Mouse (Mus musculus) gastrocnemius, adult 8-10 months (tissue): ENCODE measurements at regions not wholly inside any gene's neighbourhood (a gene's known extent, or its start where the extent isn't known, plus 50 kb on each side); places are given as distances from the start of the nearest gene placed in this dataset.

Source experiments
- DNase-seq, 2 experiments: peaks; one replicate each; pipeline ENCODE4 v3.0.0; 2022; ENCODE audit warnings: low spot score in 2 of 2

DNA sequence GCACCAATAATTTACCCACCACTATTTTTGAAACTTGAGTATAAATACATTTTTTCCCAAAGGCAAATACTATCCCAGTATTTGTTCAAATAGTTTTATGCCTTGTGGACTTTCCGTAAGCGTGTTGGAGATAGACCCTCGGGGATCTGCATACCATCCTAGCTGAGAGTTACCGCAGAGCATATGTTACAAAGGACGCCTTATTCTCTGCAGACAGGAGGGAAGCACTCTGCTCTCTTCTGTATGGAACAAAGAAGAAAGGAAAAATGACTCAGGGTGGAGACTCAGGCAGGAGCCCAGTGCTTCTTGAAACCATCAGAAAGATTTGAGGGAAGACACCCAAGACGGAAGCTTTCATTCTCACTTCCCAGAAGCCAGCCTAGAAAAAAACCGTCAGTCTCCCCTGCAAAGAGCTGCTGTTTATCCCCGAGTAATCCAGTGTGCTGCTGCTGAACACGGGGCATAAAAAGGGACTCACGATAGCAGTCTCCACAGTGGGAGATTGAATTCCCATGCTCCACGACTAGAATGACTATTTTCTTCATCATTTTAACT, 200.2 kb upstream of the Runx1 start:
- DNase-seq: no peak

DNA sequence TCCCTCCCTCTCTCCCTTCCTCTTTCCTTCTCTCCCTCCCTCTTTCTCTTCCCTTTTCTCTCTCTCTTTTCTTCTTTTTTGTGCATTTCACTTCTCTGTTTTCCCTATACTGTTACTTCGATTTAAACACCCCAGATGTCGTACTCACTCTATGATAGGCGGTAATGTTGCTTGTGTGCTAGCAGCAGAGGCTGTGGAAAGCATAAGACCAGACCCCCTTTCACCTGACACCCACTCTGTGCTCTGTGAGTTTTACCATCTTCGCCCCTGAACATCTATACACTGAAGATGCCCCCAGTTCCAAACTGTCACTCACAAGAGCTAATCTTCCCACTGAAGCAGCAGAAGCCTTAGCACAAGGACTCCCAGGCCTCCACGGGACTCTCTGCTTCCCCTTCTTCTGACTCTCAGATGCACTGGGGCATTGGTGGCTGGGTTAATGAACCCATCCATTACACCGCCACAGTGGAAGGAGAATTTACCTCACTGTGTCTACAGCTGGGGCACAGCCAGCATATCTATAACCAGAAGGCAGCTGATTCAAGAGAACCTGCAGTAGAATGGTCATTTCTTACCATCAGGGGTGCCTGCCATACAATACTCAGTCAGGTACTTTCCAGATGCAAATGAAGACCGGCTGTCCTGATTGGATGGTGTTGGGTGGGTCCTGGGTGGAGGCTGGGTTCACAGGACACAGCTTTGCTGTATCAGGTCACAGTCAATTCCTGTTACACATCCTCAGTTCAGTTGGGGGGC, 194.0 kb upstream of the Runx1 start:
- DNase-seq: no peak

DNA sequence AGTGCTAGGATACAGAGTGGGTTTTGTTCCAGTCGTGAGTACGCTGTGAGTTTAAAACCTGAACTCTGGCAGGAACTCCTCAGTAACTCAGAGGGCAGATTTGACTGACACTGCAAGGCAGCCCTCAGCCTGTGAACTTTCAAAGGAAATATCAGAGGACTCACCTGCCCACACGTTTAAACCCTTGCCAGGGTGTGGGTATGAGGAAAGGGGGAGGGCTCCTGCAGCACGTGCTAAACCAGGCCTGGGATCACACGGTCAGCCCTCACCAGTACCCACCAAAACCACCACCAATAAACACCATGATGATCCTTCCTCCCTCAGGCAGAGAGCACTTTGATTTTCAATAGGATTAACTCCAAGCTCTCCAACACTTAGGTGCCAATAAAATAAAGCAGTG, 192.8 kb upstream of the Runx1 start:
- no peak for DNase-seq

- no peak for DNase-seq
Observed at GRCm38 (mm10) chr16:93017025-93017424, 191.1 kb upstream of the Runx1 start.

DNA sequence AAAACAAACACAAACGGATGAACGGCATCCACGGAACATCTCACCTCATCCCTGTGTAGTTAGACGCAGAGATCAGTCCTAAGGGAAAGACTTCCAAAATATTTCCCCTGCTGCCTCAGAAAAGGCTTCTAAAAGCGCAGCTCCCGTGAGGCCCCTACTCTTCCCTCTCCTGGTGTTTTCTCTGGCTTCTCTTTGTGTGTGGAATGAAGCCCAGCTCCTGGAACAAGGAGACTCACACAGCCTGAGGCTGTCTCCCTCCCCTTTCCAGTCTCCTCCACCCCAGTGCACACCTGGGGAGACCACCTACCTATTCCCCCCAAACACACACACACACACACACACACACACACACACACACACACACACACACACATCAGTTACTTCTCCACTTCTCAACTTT, 189.7 kb upstream of the Runx1 start:
- DNase-seq: no peak

DNA sequence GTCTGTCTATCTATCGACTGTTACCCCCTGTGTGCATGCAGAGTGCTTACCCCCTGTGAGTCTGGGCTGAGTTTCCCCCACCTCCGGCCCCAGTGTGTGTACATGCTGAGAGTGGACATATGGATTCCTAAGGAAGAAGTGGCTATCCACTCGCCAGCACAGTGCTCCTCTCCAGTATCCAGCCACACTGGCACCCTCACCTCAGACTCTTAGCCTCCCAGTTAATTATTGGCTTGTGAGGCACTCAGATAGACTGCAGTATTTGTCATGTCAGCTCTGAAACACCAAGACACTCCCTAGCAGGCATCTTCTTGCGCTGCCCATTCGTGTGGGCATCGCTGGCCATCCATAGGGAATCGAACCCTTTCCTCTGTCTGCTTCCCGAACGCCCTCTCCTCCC, 189.0 kb upstream of the Runx1 start:
- DNase-seq: no peak

- DNase-seq: no peak
Observed at GRCm38 (mm10) chr16:93013881-93014280, 187.9 kb upstream of the Runx1 start.

- DNase-seq: no peak
Observed at GRCm38 (mm10) chr16:93013256-93013655, 187.3 kb upstream of the Runx1 start.

- no peak for DNase-seq
Observed at GRCm38 (mm10) chr16:93011474-93011873, 185.5 kb upstream of the Runx1 start.

DNA sequence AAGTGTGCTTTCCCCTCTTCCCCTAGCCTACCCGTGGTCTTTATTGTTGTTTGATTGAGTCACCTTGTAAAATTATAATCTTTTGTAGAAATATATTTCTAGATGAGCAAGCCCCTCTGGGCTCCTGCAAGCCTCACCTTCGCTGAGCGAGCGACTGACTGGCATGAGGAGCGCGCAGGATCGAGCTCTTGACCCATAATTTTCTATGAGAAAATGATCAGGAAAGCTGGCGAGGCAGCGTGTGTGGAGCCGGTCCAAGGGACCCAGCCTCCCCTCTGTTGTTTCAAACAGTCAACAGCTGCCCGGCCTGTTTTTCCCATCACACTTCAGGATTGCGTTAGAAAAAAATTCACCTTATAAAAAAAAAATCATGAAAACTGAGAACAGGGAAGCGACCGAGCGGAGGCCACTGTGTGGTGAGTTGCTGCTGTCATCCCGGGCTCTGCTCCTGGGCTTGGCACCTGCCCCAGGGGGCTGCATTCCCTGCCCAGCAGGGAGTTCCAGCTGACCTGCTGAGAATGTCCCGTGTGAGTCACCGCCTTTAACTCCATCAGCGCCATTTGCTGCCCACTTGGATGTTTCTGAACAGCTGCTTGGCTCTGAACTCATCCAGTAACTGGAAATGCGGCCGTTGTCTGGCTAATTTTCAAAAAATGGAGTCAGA, 180.5 kb upstream of the Runx1 start:
- peak; percentile 37 to 65 for DNase-seq

GRCm38 (mm10) chr16:93005470-93005869, 179.5 kb upstream of the Runx1 start:
- DNase-seq: no peak

- no peak for DNase-seq
Observed at GRCm38 (mm10) chr16:93003830-93004229, 177.9 kb upstream of the Runx1 start.

- DNase-seq: no peak
Observed at GRCm38 (mm10) chr16:92998689-92999088, 172.7 kb upstream of the Runx1 start.

- DNase-seq: no peak
Observed at GRCm38 (mm10) chr16:92997636-92998035, 171.7 kb upstream of the Runx1 start.

GRCm38 (mm10) chr16:92995993-92996350, 170.0 kb upstream of the Runx1 start:
- no peak for DNase-seq

DNA sequence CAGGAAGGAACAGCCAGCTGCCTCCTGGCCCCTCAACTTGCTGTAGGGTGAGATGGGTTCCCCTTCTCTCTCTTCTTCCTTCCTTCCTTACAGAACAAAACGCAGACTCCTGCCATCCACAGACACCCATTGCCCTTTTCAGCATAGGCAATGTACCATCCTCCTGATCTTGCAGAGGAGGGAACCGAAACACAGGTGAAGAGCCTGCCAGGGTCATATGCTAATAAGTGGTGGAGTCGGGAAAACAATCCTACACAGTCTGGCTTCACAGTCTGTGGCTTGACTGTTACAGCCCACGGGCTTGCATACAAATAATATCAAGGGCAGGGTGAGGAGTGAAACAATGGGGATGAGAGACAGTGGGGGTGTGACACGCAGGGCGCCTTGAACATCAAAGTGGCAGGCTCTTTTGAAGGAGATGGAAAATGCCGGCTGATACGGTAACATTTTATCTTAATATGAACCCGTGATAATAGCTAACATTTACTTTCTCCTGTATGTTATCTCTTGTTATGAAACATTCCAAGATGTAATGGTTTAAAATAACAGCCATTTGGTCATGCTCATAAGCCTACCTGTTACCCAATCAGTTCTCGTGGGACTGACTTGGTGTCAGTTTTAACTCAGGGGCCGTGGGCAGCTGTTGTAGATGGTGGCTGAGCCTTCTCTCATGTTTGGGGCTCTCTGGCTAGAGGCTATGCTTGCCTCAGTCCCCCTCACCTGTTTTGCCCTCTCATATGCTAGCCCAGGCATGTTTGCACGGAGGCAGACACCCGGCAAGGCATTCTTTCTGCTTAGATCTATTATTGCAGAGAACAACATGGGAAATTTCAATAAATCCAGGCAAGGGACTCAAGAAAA, 169.4 kb upstream of the Runx1 start:
- DNase-seq: no peak

DNA sequence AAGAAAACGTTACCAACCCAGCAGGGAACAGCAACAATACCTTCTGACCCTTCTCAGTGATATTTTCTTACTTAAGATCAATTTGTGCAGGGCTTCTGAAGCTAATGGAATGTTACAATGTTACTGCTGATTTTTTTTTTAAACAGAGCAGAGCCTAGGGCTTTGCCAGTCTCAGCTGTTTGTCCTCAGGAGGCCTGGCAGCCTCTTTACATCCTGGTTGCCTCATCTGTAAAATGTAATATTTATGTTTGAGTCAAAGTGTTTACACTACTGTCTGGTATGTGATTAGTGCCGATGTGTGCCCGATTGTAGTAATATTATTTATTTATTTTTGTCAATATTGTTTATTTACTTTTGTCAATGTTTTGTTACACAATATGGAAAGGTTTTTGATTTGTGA, 166.9 kb upstream of the Runx1 start:
- no peak for DNase-seq

GRCm38 (mm10) chr16:92991405-92991804, 165.5 kb upstream of the Runx1 start:
- no peak for DNase-seq

DNA sequence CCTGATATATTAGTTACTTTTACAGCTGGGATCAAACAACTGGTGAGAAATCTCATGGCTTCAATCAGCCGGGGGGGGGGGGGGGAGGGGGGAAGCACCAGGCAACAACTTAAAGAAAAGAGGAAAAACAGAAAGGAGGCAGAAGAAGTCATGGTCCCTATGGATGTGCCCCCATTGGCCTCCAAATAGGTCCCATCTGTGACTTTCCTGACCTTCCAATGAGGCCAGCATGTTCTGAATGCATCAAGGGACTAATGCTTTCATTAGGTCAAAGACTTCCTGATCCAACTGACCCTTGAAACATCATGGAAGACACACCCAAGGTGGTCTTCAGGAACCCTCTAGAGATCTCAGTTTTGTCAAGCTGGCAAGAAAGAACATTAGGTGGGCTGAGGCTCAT, 162.5 kb upstream of the Runx1 start:
- DNase-seq: no peak

- no peak for DNase-seq
Observed at GRCm38 (mm10) chr16:92988000-92988399, 162.1 kb upstream of the Runx1 start.

DNA sequence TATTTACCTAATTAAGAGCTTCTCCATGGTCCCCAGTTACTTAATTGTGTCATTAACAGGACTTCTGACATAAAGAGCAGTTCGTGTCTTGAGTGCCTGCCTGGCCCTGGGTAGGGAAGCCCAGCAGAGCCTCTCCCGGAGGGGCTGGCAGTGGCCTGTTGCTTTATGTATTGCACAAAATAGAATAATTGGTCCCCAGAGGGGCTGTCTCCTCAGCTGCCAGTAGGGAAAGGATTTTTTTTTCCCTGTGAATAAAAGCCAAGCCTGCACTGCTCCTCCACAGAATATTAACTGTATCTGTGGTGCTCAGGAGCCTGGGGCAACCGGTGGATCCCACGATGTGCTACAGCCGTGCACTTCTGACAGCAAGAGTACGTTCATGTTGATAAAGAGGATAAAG, 159.8 kb upstream of the Runx1 start:
- DNase-seq: no peak

DNA sequence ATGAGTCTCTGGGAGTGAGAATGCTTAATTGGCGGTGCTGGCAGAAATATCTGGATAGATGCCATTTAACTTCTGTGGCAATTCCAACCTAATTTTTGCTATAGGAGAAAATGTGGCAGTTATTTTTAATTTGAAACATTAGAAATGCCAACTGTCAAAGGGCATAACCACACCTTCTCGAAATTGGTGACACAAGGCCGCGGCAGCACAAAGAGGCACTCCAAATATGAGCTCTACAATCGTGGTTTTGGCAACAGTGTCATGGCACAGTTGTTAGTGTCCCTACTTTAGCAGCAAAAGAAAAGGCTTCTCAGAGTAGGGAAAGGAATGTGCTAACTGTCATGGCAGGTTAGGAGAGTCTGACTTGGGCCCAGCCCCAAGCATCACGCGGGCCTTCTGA, 157.0 kb upstream of the Runx1 start:
- no peak for DNase-seq
